In genomic region chr11:87866891-87867290, GRCm38 (mm10) we compare ENCODE assay signal across 22 mouse cellular contexts. TPM values are rescaled to one million over a fixed set of nuclear protein-coding genes. Genes with fewer than 3 reads are reported as not detected.
DNase-seq lines count a peak whose midpoint lies in the region; ATAC-seq and TF ChIP-seq lines count a peak whose summit lies in the region.
"Not testable (repeated sequence)": the region's sequence is repeated elsewhere in the genome, so short reads cannot be mapped to it uniquely, and the experiment has no call there.
"Had no signal": no experiment of that assay in that cellular context is flagged by ENCODE, and none has a peak within 500 bp of the region (broad histone marks: within the 10 kb centered on the region; RNA-seq: fewer than 3 reads in every experiment).

No protein-coding gene starts in this region.

- not testable (repeated sequence) for H3K27me3 ChIP-seq in intestine, postnatal 0 days (replicated peaks; ENCODE audit: control insufficient read depth, insufficient read depth, low read length)

- peak; percentile 55 for TF ChIP-seq CTCF in intestine, postnatal 0 days (IDR thresholded peaks at IDR 0.05; ENCODE audit: low read depth)

- not testable (repeated sequence) for H3K9me3 ChIP-seq in intestine, postnatal 0 days (ENCODE audit: control insufficient read depth)

- peak; percentile 30 to 32 for DNase-seq in B cell, adult 2 months
- DNase-seq in adrenal gland, postnatal 10 days: peak; percentile 37
- peak; percentile 22 to 56 for DNase-seq in cerebellum, postnatal 14 days
- DNase-seq in left cerebral cortex, adult 18-20 months (ENCODE audit: low spot score in 2 of 2): peak; percentile 16 to 30
- peak; percentile 40 for DNase-seq in lung, postnatal 14 days
- peak; percentile 74 for DNase-seq in testis, postnatal 10 days (ENCODE audit: low spot score)

- not testable (repeated sequence) for ATAC-seq in intestine, postnatal 0 days

- not testable (repeated sequence) for H3K4me1 ChIP-seq in intestine, postnatal 0 days (replicated peaks; ENCODE audit: control insufficient read depth, insufficient read depth, low read length)

- H3K4me3 ChIP-seq in intestine, postnatal 0 days (ENCODE audit: low read depth, low read length): not testable (repeated sequence)

- not testable (repeated sequence) for H3K4me2 ChIP-seq in intestine, postnatal 0 days (replicated peaks; ENCODE audit: low read depth)

- 69% methylated on average over 1 of the region's 2 CpGs for WGBS in intestine, postnatal 0 days

- H3K9ac ChIP-seq in intestine, postnatal 0 days (ENCODE audit: low read depth, low read length): not testable (repeated sequence)

- peaks cover 12% of the 10 kb centered on the region for H3K36me3 ChIP-seq in intestine, postnatal 0 days (ENCODE audit: control insufficient read depth, insufficient read depth)

- H3K27ac ChIP-seq in intestine, postnatal 0 days (ENCODE audit: low read depth, low read length): not testable (repeated sequence)

RNA-seq across cellular contexts. Expression of gene Epx, which starts 8.4 kb away (rescaled TPM):
- total RNA-seq in adrenal gland, postnatal 10 days (2021): 1 to 10 TPM in 1 of 2 experiments, under 1 TPM in 1; 0.87 to 1.5 TPM
- 0.16 TPM in 1 of 2 replicates, not detected in the other for polyA plus RNA-seq in intestine, postnatal 0 days (2015; fragmentation: Nextera tagmentation; extraction: Ambion mirVana)
- not detected for total RNA-seq in left cerebral cortex, adult 18-20 months (2021)
- total RNA-seq: adrenal gland, adult 18-20 months; gastrocnemius, adult 2 months; heart, postnatal 10 days had no signal
- polyA plus RNA-seq: forebrain, embryonic 10.5 days; heart, embryonic 11.5 days; hindbrain, embryonic 11.5 days; inflammation-experienced regulatory T-cells, adult 6 months had no signal

RNA-seq across cellular contexts. Expression of gene Mks1, which starts 13.9 kb away (rescaled TPM):
- total RNA-seq in adrenal gland, postnatal 10 days (2021): 10 to 100 TPM in 1 of 2 experiments, 1 to 10 TPM in 1; 9.1 to 12.8 TPM
- 2.4 and 2.6 TPM in 2 replicates for polyA plus RNA-seq in intestine, postnatal 0 days (2015; fragmentation: Nextera tagmentation; extraction: Ambion mirVana)
- total RNA-seq in left cerebral cortex, adult 18-20 months (2021): 1 to 10 TPM; 3.9 to 4.1 TPM

RNA-seq across cellular contexts. Expression of gene Olfr462, which starts 25.2 kb away (rescaled TPM):
- not detected for total RNA-seq in adrenal gland, postnatal 10 days (2021)
- polyA plus RNA-seq in intestine, postnatal 0 days (2015; fragmentation: Nextera tagmentation; extraction: Ambion mirVana): not detected in 2 replicates
- not detected for total RNA-seq in left cerebral cortex, adult 18-20 months (2021)
- total RNA-seq: adrenal gland, adult 18-20 months; gastrocnemius, adult 2 months; heart, postnatal 10 days; layer of hippocampus, postnatal 25 days; left cerebral cortex, postnatal 25 days had no signal
- polyA plus RNA-seq: forebrain, embryonic 10.5 days; gonadal fat pad, adult 2 months; heart, embryonic 11.5 days; hindbrain, embryonic 11.5 days; inflammation-experienced regulatory T-cells, adult 6 months; large intestine, adult 2 months; limb, embryonic 15.5 days; liver, embryonic 16.5 days; midbrain, embryonic 16.5 days; stomach, embryonic 16.5 days had no signal

RNA-seq across cellular contexts. Expression of gene Olfr463, which starts 30.3 kb away (rescaled TPM):
- total RNA-seq in adrenal gland, postnatal 10 days (2021): not detected
- not detected in 2 replicates for polyA plus RNA-seq in intestine, postnatal 0 days (2015; fragmentation: Nextera tagmentation; extraction: Ambion mirVana)
- total RNA-seq in left cerebral cortex, adult 18-20 months (2021): not detected
- total RNA-seq: adrenal gland, adult 18-20 months; gastrocnemius, adult 2 months; heart, postnatal 10 days; layer of hippocampus, postnatal 25 days; left cerebral cortex, postnatal 25 days had no signal
- polyA plus RNA-seq: forebrain, embryonic 10.5 days; gonadal fat pad, adult 2 months; heart, embryonic 11.5 days; hindbrain, embryonic 11.5 days; inflammation-experienced regulatory T-cells, adult 6 months; large intestine, adult 2 months; limb, embryonic 15.5 days; liver, embryonic 16.5 days; midbrain, embryonic 16.5 days; stomach, embryonic 16.5 days had no signal

RNA-seq across cellular contexts. Expression of gene Lpo, which starts 38.8 kb away (rescaled TPM):
- total RNA-seq in adrenal gland, postnatal 10 days (2021): not detected
- 0.22 TPM in 1 of 2 replicates, not detected in the other for polyA plus RNA-seq in intestine, postnatal 0 days (2015; fragmentation: Nextera tagmentation; extraction: Ambion mirVana)
- under 1 TPM; 0.28 to 0.37 TPM for total RNA-seq in left cerebral cortex, adult 18-20 months (2021)
- total RNA-seq: adrenal gland, adult 18-20 months; gastrocnemius, adult 2 months; heart, postnatal 10 days had no signal
- polyA plus RNA-seq: inflammation-experienced regulatory T-cells, adult 6 months; liver, embryonic 16.5 days had no signal

Comparison
In these comparisons a context has a peak if more than half of its experiments do, and no peak if none do; other contexts are left out.
1. DNase-seq: peak in every context shown above with its lines; median percentile 74 in testis, postnatal 10 days; 40 in lung, postnatal 14 days; 39 in cerebellum, postnatal 14 days; 37 in adrenal gland, postnatal 10 days; 31 in B cell, adult 2 months; 23 in left cerebral cortex, adult 18-20 months.